Mouse (Mus musculus): ENCODE results near the gene Ints3. TPM values are rescaled to one million over a fixed set of nuclear protein-coding genes. Genes with fewer than 3 reads are reported as not detected.

The Ints3 gene
- total and polyA plus RNA-seq, 2 experiments from 2014 or later: 20.4 to 71.7 TPM

GRCm38 (mm10) chr3:90432348-90432747 is 1.1 kb downstream of the Ints3 start:
- Histone ChIP-seq H3K4me2 (ENCODE audit: low read depth, low read length) (peak overlapping the region; percentile 99), H3K4me1 (ENCODE audit: insufficient read depth, low read length) (peaks cover 13% of the 10 kb centered on the region), H3K27me3 (ENCODE audit: insufficient read depth, low read length) (no peaks in the 10 kb centered on the region), H3K9ac (replicated peaks; ENCODE audit: low read length) (peak overlapping the region; percentile 91), H3K36me3 (ENCODE audit: insufficient read depth, low read length) (no peaks in the 10 kb centered on the region), H3K9me3 (ENCODE audit: low read length) (no peaks in the 10 kb centered on the region), H3K27ac (peak overlapping the region; percentile 96), H3K4me3 (ENCODE audit: low read length) (peak overlapping the region; percentile 80)
- ATAC-seq (no peak), DNase-seq (ENCODE audit: low spot score) (no peak)
- WGBS: 1% methylated on average over 2 of the region's 2 CpGs
- no peak for TF ChIP-seq CTCF (IDR thresholded peaks at IDR 0.05; ENCODE audit: low read depth)

GRCm38 (mm10) chr3:90429576-90429975 is 3.8 kb downstream of the Ints3 start:
- Histone ChIP-seq H3K27ac (no peak overlapping the region), H3K27me3 (ENCODE audit: insufficient read depth, low read length) (no peaks in the 10 kb centered on the region), H3K9me3 (ENCODE audit: low read length) (no peaks in the 10 kb centered on the region), H3K9ac (replicated peaks; ENCODE audit: low read length) (no peak overlapping the region), H3K4me1 (ENCODE audit: insufficient read depth, low read length) (peaks cover 13% of the 10 kb centered on the region), H3K4me3 (ENCODE audit: low read length) (no peak overlapping the region), H3K4me2 (ENCODE audit: low read depth, low read length) (no peak overlapping the region), H3K36me3 (ENCODE audit: insufficient read depth, low read length) (no peaks in the 10 kb centered on the region)
- 85% methylated on average over 3 of the region's 3 CpGs for WGBS
- DNase-seq (ENCODE audit: low spot score): no peak
- no peak for TF ChIP-seq CTCF (IDR thresholded peaks at IDR 0.05; ENCODE audit: low read depth)
- no peak for ATAC-seq

GRCm38 (mm10) chr3:90428186-90428585 is 5.2 kb downstream of the Ints3 start:
- no peaks in the 10 kb centered on the region for H3K9me3 ChIP-seq (ENCODE audit: low read length)
- H3K27ac ChIP-seq: no peak overlapping the region
- no peak overlapping the region for H3K4me3 ChIP-seq (ENCODE audit: low read length)
- ATAC-seq (no peak), DNase-seq (ENCODE audit: low spot score) (no peak)
- no peak for TF ChIP-seq CTCF (IDR thresholded peaks at IDR 0.05; ENCODE audit: low read depth)
- H3K4me1 ChIP-seq (ENCODE audit: insufficient read depth, low read length): peaks cover 13% of the 10 kb centered on the region
- no peak overlapping the region for H3K4me2 ChIP-seq (ENCODE audit: low read depth, low read length)
- peaks cover 8% of the 10 kb centered on the region; the same call in 1 of the 2 replicates for H3K36me3 ChIP-seq (ENCODE audit: insufficient read depth, low read length)
- no peaks in the 10 kb centered on the region for H3K27me3 ChIP-seq (ENCODE audit: insufficient read depth, low read length)
- 87% methylated on average over 6 of the region's 6 CpGs for WGBS
- no peak overlapping the region for H3K9ac ChIP-seq (replicated peaks; ENCODE audit: low read length)

GRCm38 (mm10) chr3:90427574-90427973 is 5.8 kb downstream of the Ints3 start:
- H3K9ac ChIP-seq (replicated peaks; ENCODE audit: low read length): no peak overlapping the region
- TF ChIP-seq CTCF (IDR thresholded peaks at IDR 0.05; ENCODE audit: low read depth): no peak
- H3K36me3 ChIP-seq (ENCODE audit: insufficient read depth, low read length): peaks cover 14% of the 10 kb centered on the region; the same call in 1 of the 2 replicates
- H3K27me3 ChIP-seq (ENCODE audit: insufficient read depth, low read length): no peaks in the 10 kb centered on the region
- H3K27ac ChIP-seq: no peak overlapping the region
- H3K4me2 ChIP-seq (ENCODE audit: low read depth, low read length): no peak overlapping the region
- ATAC-seq: no peak
- H3K9me3 ChIP-seq (ENCODE audit: low read length): no peaks in the 10 kb centered on the region
- peaks cover 13% of the 10 kb centered on the region; the same call in 1 of the 2 replicates for H3K4me1 ChIP-seq (ENCODE audit: insufficient read depth, low read length)
- 64% methylated on average over 1 of the region's 1 CpGs for WGBS
- no peak overlapping the region for H3K4me3 ChIP-seq (ENCODE audit: low read length)
- no peak for DNase-seq (ENCODE audit: low spot score)

- peaks cover 21% of the 10 kb centered on the region; the same call in 1 of the 2 replicates for H3K36me3 ChIP-seq (ENCODE audit: insufficient read depth, low read length)
- TF ChIP-seq CTCF (IDR thresholded peaks at IDR 0.05; ENCODE audit: low read depth): no peak
- H3K27me3 ChIP-seq (ENCODE audit: insufficient read depth, low read length): no peaks in the 10 kb centered on the region
- ATAC-seq: no peak
- no peaks in the 10 kb centered on the region for H3K9me3 ChIP-seq (ENCODE audit: low read length)
- no peak overlapping the region for H3K9ac ChIP-seq (replicated peaks; ENCODE audit: low read length)
- no peak overlapping the region for H3K27ac ChIP-seq
- no peak overlapping the region for H3K4me2 ChIP-seq (ENCODE audit: low read depth, low read length)
- DNase-seq (ENCODE audit: low spot score): no peak
- H3K4me3 ChIP-seq (ENCODE audit: low read length): no peak overlapping the region
- no peaks in the 10 kb centered on the region for H3K4me1 ChIP-seq (ENCODE audit: insufficient read depth, low read length)
- WGBS: 98% methylated on average over 2 of the region's 2 CpGs
Observed at GRCm38 (mm10) chr3:90425499-90425898, 7.9 kb downstream of the Ints3 start.

- Histone ChIP-seq H3K27me3 (ENCODE audit: insufficient read depth, low read length) (no peaks in the 10 kb centered on the region), H3K4me2 (ENCODE audit: low read depth, low read length) (no peak overlapping the region), H3K4me1 (ENCODE audit: insufficient read depth, low read length) (no peaks in the 10 kb centered on the region), H3K4me3 (ENCODE audit: low read length) (no peak overlapping the region), H3K36me3 (ENCODE audit: insufficient read depth, low read length) (peaks cover 29% of the 10 kb centered on the region; the same call in 1 of the 2 replicates), H3K9me3 (ENCODE audit: low read length) (no peaks in the 10 kb centered on the region), H3K27ac (no peak overlapping the region), H3K9ac (replicated peaks; ENCODE audit: low read length) (no peak overlapping the region)
- no peak for TF ChIP-seq CTCF (IDR thresholded peaks at IDR 0.05; ENCODE audit: low read depth)
- DNase-seq (ENCODE audit: low spot score): no peak
- no peak for ATAC-seq
Observed at GRCm38 (mm10) chr3:90423549-90423948, 9.9 kb downstream of the Ints3 start.

- Histone ChIP-seq H3K4me2 (ENCODE audit: low read depth, low read length) (no peak overlapping the region), H3K9me3 (ENCODE audit: low read length) (no peaks in the 10 kb centered on the region), H3K27me3 (ENCODE audit: insufficient read depth, low read length) (no peaks in the 10 kb centered on the region), H3K27ac (no peak overlapping the region), H3K4me1 (ENCODE audit: insufficient read depth, low read length) (no peaks in the 10 kb centered on the region), H3K9ac (replicated peaks; ENCODE audit: low read length) (no peak overlapping the region), H3K36me3 (ENCODE audit: insufficient read depth, low read length) (peaks cover 50% of the 10 kb centered on the region), H3K4me3 (ENCODE audit: low read length) (no peak overlapping the region)
- ATAC-seq (no peak), DNase-seq (ENCODE audit: low spot score) (no peak)
- no peak for TF ChIP-seq CTCF (IDR thresholded peaks at IDR 0.05; ENCODE audit: low read depth)
- 83% methylated on average over 6 of the region's 6 CpGs for WGBS
Observed at GRCm38 (mm10) chr3:90420696-90421095, 12.7 kb downstream of the Ints3 start.
